Mouse (Mus musculus) thymus, postnatal 10 days (tissue): Measurements from ENCODE around the gene Ly6f.
"Not testable (repeated sequence)": the region's sequence is repeated elsewhere in the genome, so short reads cannot be mapped to it uniquely, and the experiment has no call there.

Experiments
- DNase-seq, 2 experiments: peaks; one replicate each; pipeline ENCODE4 v3.0.0; 2021; ENCODE audit warnings: low spot score in 2 of 2

The Ly6f gene

GRCm38 (mm10) chr15:75268121-75268520, at the start of gene Ly6f:
Gene Ly6f (plus strand): TSS chr15:75268421.
- DNase-seq: no peak

- no peak for DNase-seq
These were observed 46.3 kb upstream of the Ly6f start for GRCm38 (mm10) chr15:75221942-75222341.

GRCm38 (mm10) chr15:75237736-75238288, 30.4 kb upstream of the Ly6f start:
- DNase-seq: no peak

GRCm38 (mm10) chr15:75240558-75240957, 27.7 kb upstream of the Ly6f start:
- no peak for DNase-seq

GRCm38 (mm10) chr15:75242756-75243640, 25.2 kb upstream of the Ly6f start:
- DNase-seq: no peak

- DNase-seq: no peak
These were observed 13.6 kb upstream of the Ly6f start for GRCm38 (mm10) chr15:75254671-75255070.

GRCm38 (mm10) chr15:75265863-75266262, 2.4 kb upstream of the Ly6f start:
- DNase-seq: no peak

GRCm38 (mm10) chr15:75266626-75267025, 1.6 kb upstream of the Ly6f start:
- DNase-seq: no peak

- no peak for DNase-seq
These were observed 952 bp downstream of the Ly6f start for GRCm38 (mm10) chr15:75268916-75269829.

- DNase-seq: no peak
These were observed 1.9 kb downstream of the Ly6f start for GRCm38 (mm10) chr15:75270169-75270568.

- DNase-seq: no peak
These were observed 2.6 kb downstream of the Ly6f start for GRCm38 (mm10) chr15:75270691-75271362.

GRCm38 (mm10) chr15:75271426-75271825, 3.2 kb downstream of the Ly6f start:
- DNase-seq: no peak

GRCm38 (mm10) chr15:75271891-75272290, 3.7 kb downstream of the Ly6f start:
- no peak for DNase-seq

GRCm38 (mm10) chr15:75281991-75282390, 13.8 kb downstream of the Ly6f start:
- not testable (repeated sequence) for DNase-seq

GRCm38 (mm10) chr15:75286512-75286911, 18.3 kb downstream of the Ly6f start:
- DNase-seq: not testable (repeated sequence)

- no peak for DNase-seq
These were observed 24.2 kb downstream of the Ly6f start for GRCm38 (mm10) chr15:75292377-75292776.

GRCm38 (mm10) chr15:75293873-75294385, 25.7 kb downstream of the Ly6f start:
- no peak for DNase-seq

GRCm38 (mm10) chr15:75306101-75306500, 37.9 kb downstream of the Ly6f start:
- DNase-seq: no peak

- no peak for DNase-seq
These were observed 41.0 kb downstream of the Ly6f start for GRCm38 (mm10) chr15:75309186-75309585.

- no peak for DNase-seq
These were observed 41.7 kb downstream of the Ly6f start for GRCm38 (mm10) chr15:75309946-75310345.

- DNase-seq: no peak
These were observed 46.2 kb downstream of the Ly6f start for GRCm38 (mm10) chr15:75314421-75314820.
